Mouse (Mus musculus): Measurements from ENCODE around the gene Raet1e. TPM values are rescaled to one million over a fixed set of nuclear protein-coding genes. Genes with fewer than 3 reads are reported as not detected.
"Not testable (repeated sequence)": the region's sequence is repeated elsewhere in the genome, so short reads cannot be mapped to it uniquely, and the experiment has no call there.

Gene Raet1e
- polyA plus RNA-seq, 1 experiment from 2014 or later = 2.3 TPM

DNA sequence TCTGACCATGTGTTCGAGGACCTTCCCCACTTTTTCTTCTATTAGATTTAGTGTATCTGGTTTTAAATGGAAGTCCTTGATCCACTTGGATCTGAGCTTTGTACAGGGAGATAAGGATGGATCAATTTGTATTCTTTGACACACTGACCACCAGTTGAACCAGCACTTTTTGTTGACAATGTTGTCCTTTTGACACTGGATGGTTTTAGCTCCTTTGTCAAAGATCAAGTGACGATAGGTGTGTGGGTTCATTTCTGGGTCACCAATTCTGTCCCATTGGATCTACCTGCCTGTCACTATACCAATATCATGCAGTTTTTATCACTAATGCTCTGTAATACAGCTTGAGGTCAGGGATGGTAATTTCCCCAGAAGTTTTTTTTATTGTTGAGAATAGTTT is 18.1 kb downstream of the Raet1e start:
- not testable (repeated sequence) for ATAC-seq (replicated peaks; ENCODE audit: extremely low read depth, insufficient read depth, low FRiP score); H3K4me1 ChIP-seq (ENCODE audit: control insufficient read depth, insufficient read depth, low read length); H3K9me3 ChIP-seq (replicated peaks; ENCODE audit: control insufficient read depth, low read length)

GRCm38 (mm10) chr10:22191035-22191434 is 32.7 kb downstream of the Raet1e start:
- H3K4me2 ChIP-seq (ENCODE audit: low read depth, low read length); H3K9ac ChIP-seq (ENCODE audit: low read length); H3K4me3 ChIP-seq (ENCODE audit: low read length); H3K27ac ChIP-seq (ENCODE audit: low read length); H3K4me1 ChIP-seq (ENCODE audit: control insufficient read depth, insufficient read depth, low read length); H3K36me3 ChIP-seq (ENCODE audit: control insufficient read depth, insufficient read depth); ATAC-seq (replicated peaks; ENCODE audit: extremely low read depth, insufficient read depth, low FRiP score); H3K9me3 ChIP-seq (replicated peaks; ENCODE audit: control insufficient read depth, low read length); H3K27me3 ChIP-seq (ENCODE audit: control insufficient read depth, insufficient read depth, low read length): not testable (repeated sequence)
- WGBS = 4% methylated on average over 6 of the region's 10 CpGs

More for the DNA sequence above, 18.1 kb downstream of the Raet1e start:
- H3K4me3 ChIP-seq (ENCODE audit: low read length); H3K4me2 ChIP-seq (ENCODE audit: low read depth, low read length); H3K36me3 ChIP-seq (ENCODE audit: control insufficient read depth, insufficient read depth); H3K27me3 ChIP-seq (ENCODE audit: control insufficient read depth, insufficient read depth, low read length); H3K9ac ChIP-seq (ENCODE audit: low read length); H3K27ac ChIP-seq (ENCODE audit: low read length): not testable (repeated sequence)
- 67% methylated on average over 2 of the region's 2 CpGs for WGBS

DNA sequence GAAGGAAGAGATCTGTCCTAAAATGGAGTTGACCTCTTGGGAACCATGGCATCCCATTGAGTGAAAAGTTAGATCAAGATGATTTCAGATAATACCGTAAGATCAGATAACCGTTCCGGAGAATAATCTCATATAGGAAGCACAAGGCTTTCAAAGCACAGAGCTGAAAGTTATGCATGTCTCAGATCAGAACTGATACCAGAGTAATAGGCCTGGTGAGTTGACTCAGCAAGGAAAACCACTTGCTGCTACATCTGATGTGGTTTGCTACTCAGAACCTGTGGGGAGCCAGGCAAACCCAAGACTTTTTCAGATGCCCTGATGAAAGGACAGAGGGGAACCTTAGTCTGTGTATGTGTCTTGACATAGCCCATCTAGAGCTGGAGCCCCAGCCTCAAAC is 43.0 kb downstream of the Raet1e start:
- H3K9ac ChIP-seq (ENCODE audit: low read length); H3K4me3 ChIP-seq (ENCODE audit: low read length); H3K27ac ChIP-seq (ENCODE audit: low read length); H3K27me3 ChIP-seq (ENCODE audit: control insufficient read depth, insufficient read depth, low read length); H3K4me2 ChIP-seq (ENCODE audit: low read depth, low read length); H3K36me3 ChIP-seq (ENCODE audit: control insufficient read depth, insufficient read depth); H3K4me1 ChIP-seq (ENCODE audit: control insufficient read depth, insufficient read depth, low read length); ATAC-seq (replicated peaks; ENCODE audit: extremely low read depth, insufficient read depth, low FRiP score); H3K9me3 ChIP-seq (replicated peaks; ENCODE audit: control insufficient read depth, low read length): not testable (repeated sequence)
- WGBS = no CpG with 5 or more reads among the region's 3 CpGs

GRCm38 (mm10) chr10:22202784-22203583 is 44.6 kb downstream of the Raet1e start:
- H3K27me3 ChIP-seq (ENCODE audit: control insufficient read depth, insufficient read depth, low read length); H3K36me3 ChIP-seq (ENCODE audit: control insufficient read depth, insufficient read depth); H3K4me3 ChIP-seq (ENCODE audit: low read length); H3K4me1 ChIP-seq (ENCODE audit: control insufficient read depth, insufficient read depth, low read length); ATAC-seq (replicated peaks; ENCODE audit: extremely low read depth, insufficient read depth, low FRiP score); H3K4me2 ChIP-seq (ENCODE audit: low read depth, low read length); H3K9me3 ChIP-seq (replicated peaks; ENCODE audit: control insufficient read depth, low read length); H3K27ac ChIP-seq (ENCODE audit: low read length); H3K9ac ChIP-seq (ENCODE audit: low read length): not testable (repeated sequence)
- WGBS = no CpG with 5 or more reads among the region's 2 CpGs

DNA sequence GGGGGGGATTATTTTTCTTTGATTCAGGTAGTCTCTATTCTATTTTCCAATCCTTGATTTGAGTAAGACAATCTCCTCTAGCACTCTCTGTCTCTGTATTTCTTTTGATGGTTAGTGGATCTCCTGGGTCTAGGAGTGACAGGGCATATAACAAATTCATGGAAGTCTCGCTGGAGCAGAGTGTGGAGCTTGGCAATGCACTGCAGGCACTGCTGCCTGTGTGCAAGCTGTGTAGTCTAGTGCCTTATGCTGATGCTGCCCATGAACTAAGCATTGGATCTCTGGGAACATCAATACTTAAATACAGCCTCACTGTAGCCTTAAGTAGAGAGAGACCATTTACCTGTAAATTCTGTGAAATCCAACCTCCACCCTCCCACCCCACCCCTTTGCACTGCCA is 48.1 kb downstream of the Raet1e start:
- not testable (repeated sequence) for H3K36me3 ChIP-seq (ENCODE audit: control insufficient read depth, insufficient read depth); H3K4me1 ChIP-seq (ENCODE audit: control insufficient read depth, insufficient read depth, low read length); H3K27me3 ChIP-seq (ENCODE audit: control insufficient read depth, insufficient read depth, low read length); H3K9me3 ChIP-seq (replicated peaks; ENCODE audit: control insufficient read depth, low read length); H3K27ac ChIP-seq (ENCODE audit: low read length); H3K9ac ChIP-seq (ENCODE audit: low read length); H3K4me2 ChIP-seq (ENCODE audit: low read depth, low read length); ATAC-seq (replicated peaks; ENCODE audit: extremely low read depth, insufficient read depth, low FRiP score); H3K4me3 ChIP-seq (ENCODE audit: low read length)
- WGBS = 54% methylated on average over 1 of the region's 1 CpGs

- 0% methylated on average over 8 of the region's 11 CpGs for WGBS
- H3K4me1 ChIP-seq (ENCODE audit: control insufficient read depth, insufficient read depth, low read length); H3K27ac ChIP-seq (ENCODE audit: low read length); H3K36me3 ChIP-seq (ENCODE audit: control insufficient read depth, insufficient read depth); H3K4me2 ChIP-seq (ENCODE audit: low read depth, low read length); H3K4me3 ChIP-seq (ENCODE audit: low read length); H3K9ac ChIP-seq (ENCODE audit: low read length); H3K27me3 ChIP-seq (ENCODE audit: control insufficient read depth, insufficient read depth, low read length); H3K9me3 ChIP-seq (replicated peaks; ENCODE audit: control insufficient read depth, low read length): not testable (repeated sequence)
- ATAC-seq (replicated peaks; ENCODE audit: extremely low read depth, insufficient read depth, low FRiP score) = peak; percentile 52
Observed at GRCm38 (mm10) chr10:22212012-22212696, 53.8 kb downstream of the Raet1e start.

- H3K4me3 ChIP-seq (ENCODE audit: low read length); H3K4me1 ChIP-seq (ENCODE audit: control insufficient read depth, insufficient read depth, low read length); H3K4me2 ChIP-seq (ENCODE audit: low read depth, low read length); H3K9ac ChIP-seq (ENCODE audit: low read length); H3K27ac ChIP-seq (ENCODE audit: low read length); H3K36me3 ChIP-seq (ENCODE audit: control insufficient read depth, insufficient read depth); H3K9me3 ChIP-seq (replicated peaks; ENCODE audit: control insufficient read depth, low read length); H3K27me3 ChIP-seq (ENCODE audit: control insufficient read depth, insufficient read depth, low read length): not testable (repeated sequence)
- ATAC-seq (replicated peaks; ENCODE audit: extremely low read depth, insufficient read depth, low FRiP score) = peak; percentile 70
- no CpG with 5 or more reads among the region's 7 CpGs for WGBS
Observed at GRCm38 (mm10) chr10:22223474-22224349, 65.3 kb downstream of the Raet1e start.

GRCm38 (mm10) chr10:22265060-22265459 is 106.7 kb downstream of the Raet1e start:
- no peak for ATAC-seq (replicated peaks; ENCODE audit: extremely low read depth, insufficient read depth, low FRiP score)
- H3K27ac ChIP-seq (ENCODE audit: low read length) = no peak overlapping the region
- 90% methylated on average over 8 of the region's 8 CpGs for WGBS

More at GRCm38 (mm10) chr10:22265060-22265459, 106.7 kb downstream of the Raet1e start:
- no peak overlapping the region for H3K4me2 ChIP-seq (ENCODE audit: low read depth, low read length)
- H3K36me3 ChIP-seq (ENCODE audit: control insufficient read depth, insufficient read depth) = no peaks in the 10 kb centered on the region
- H3K27me3 ChIP-seq (ENCODE audit: control insufficient read depth, insufficient read depth, low read length) = no peaks in the 10 kb centered on the region
- no peaks in the 10 kb centered on the region for H3K4me1 ChIP-seq (ENCODE audit: control insufficient read depth, insufficient read depth, low read length)
- no peak overlapping the region for H3K4me3 ChIP-seq (ENCODE audit: low read length)
- peaks cover 4% of the 10 kb centered on the region for H3K9me3 ChIP-seq (replicated peaks; ENCODE audit: control insufficient read depth, low read length)
- no peak overlapping the region for H3K9ac ChIP-seq (ENCODE audit: low read length)
